ENCODE assay signal across 23 mouse cellular contexts in the genomic region with DNA sequence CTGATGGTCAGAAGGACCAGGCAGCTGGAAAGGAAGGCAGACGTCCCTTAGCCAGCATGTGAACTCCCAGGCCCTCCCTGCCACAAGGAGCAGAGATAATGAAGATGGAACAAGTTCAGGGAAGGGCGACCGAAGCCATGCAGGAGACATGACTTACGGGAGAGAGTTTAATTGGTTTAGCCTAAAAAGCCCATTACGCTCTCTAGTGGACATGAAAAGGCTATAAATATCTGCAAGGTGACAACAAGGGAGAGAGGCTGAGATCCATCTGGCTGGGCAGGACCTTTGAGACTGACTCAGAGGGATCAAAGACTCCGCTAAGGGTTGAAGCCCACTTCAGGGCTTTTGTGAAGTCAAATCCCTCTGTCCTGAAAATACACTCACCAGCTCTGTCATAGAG. TPM values are rescaled to one million over a fixed set of nuclear protein-coding genes. Genes with fewer than 3 reads are reported as not detected.
DNase-seq lines count a peak whose midpoint lies in the region; ATAC-seq and TF ChIP-seq lines count a peak whose summit lies in the region.
"Had no signal": no experiment of that assay in that cellular context is flagged by ENCODE, and none has a peak within 500 bp of the region (broad histone marks: within the 10 kb centered on the region; RNA-seq: fewer than 3 reads in every experiment).

No protein-coding gene starts in this region.

- no peak overlapping the region for H3K9ac ChIP-seq in forebrain, embryonic 11.5 days (ENCODE audit: low read length)
- H3K9ac ChIP-seq in forebrain, embryonic 16.5 days (replicated peaks; ENCODE audit: low read depth, low read length): no peak overlapping the region
- no peak overlapping the region for H3K9ac ChIP-seq in intestine, postnatal 0 days (ENCODE audit: low read depth, low read length)
- no peak overlapping the region for H3K9ac ChIP-seq in intestine, embryonic 15.5 days
- no peak overlapping the region for H3K9ac ChIP-seq in midbrain, embryonic 11.5 days (ENCODE audit: low read length)
- H3K9ac ChIP-seq: embryonic facial prominence, embryonic 12.5 days; heart, embryonic 12.5 days; limb, embryonic 13.5 days; liver, embryonic 13.5 days; lung, embryonic 15.5 days; neural tube, embryonic 12.5 days had no signal

- peak; percentile 33; the same call in 1 of the 2 replicates for TF ChIP-seq CTCF in intestine, postnatal 0 days (IDR thresholded peaks at IDR 0.05; ENCODE audit: low read depth)

- H3K4me2 ChIP-seq in forebrain, embryonic 11.5 days (ENCODE audit: low read depth, low read length, severe bottlenecking): no peak overlapping the region
- H3K4me2 ChIP-seq in forebrain, embryonic 16.5 days (ENCODE audit: low read length): no peak overlapping the region
- no peak overlapping the region for H3K4me2 ChIP-seq in intestine, postnatal 0 days (replicated peaks; ENCODE audit: low read depth)
- H3K4me2 ChIP-seq in intestine, embryonic 15.5 days (replicated peaks): no peak overlapping the region
- no peak overlapping the region for H3K4me2 ChIP-seq in midbrain, embryonic 11.5 days
- H3K4me2 ChIP-seq: embryonic facial prominence, embryonic 12.5 days; heart, embryonic 12.5 days; limb, embryonic 13.5 days; liver, embryonic 13.5 days; lung, embryonic 15.5 days; neural tube, embryonic 12.5 days had no signal

- H3K27ac ChIP-seq in forebrain, embryonic 11.5 days (ENCODE audit: low read depth, low read length): no peak overlapping the region
- H3K27ac ChIP-seq in forebrain, embryonic 16.5 days (ENCODE audit: low read length): no peak overlapping the region
- no peak overlapping the region for H3K27ac ChIP-seq in intestine, postnatal 0 days (ENCODE audit: low read depth, low read length)
- no peak overlapping the region for H3K27ac ChIP-seq in intestine, embryonic 15.5 days
- no peak overlapping the region for H3K27ac ChIP-seq in midbrain, embryonic 11.5 days (ENCODE audit: low read depth, low read length)
- no peak overlapping the region for H3K27ac ChIP-seq in midbrain, embryonic 10.5 days (replicated peaks)
- H3K27ac ChIP-seq: embryonic facial prominence, embryonic 12.5 days; limb, embryonic 13.5 days; liver, embryonic 13.5 days; lung, embryonic 15.5 days; macrophage; neural tube, embryonic 12.5 days had no signal

- 27% methylated on average over 6 of the region's 6 CpGs for WGBS in forebrain, embryonic 11.5 days
- 28% methylated on average over 6 of the region's 6 CpGs for WGBS in forebrain, embryonic 16.5 days
- 46% methylated on average over 6 of the region's 6 CpGs for whole genome bisulfite sequencing in intestine, postnatal 0 days
- 30% methylated on average over 6 of the region's 6 CpGs for WGBS in intestine, embryonic 15.5 days
- WGBS in midbrain, embryonic 11.5 days: 21% methylated on average over 6 of the region's 6 CpGs
- 29% methylated on average over 6 of the region's 6 CpGs for WGBS in midbrain, embryonic 10.5 days

- H3K4me1 ChIP-seq in forebrain, embryonic 11.5 days (replicated peaks; ENCODE audit: control insufficient read depth, insufficient read depth, low read length): no peaks in the 10 kb centered on the region
- no peaks in the 10 kb centered on the region for H3K4me1 ChIP-seq in forebrain, embryonic 16.5 days (replicated peaks; ENCODE audit: control insufficient read depth, insufficient read depth, low read length)
- no peaks in the 10 kb centered on the region for H3K4me1 ChIP-seq in intestine, postnatal 0 days (replicated peaks; ENCODE audit: control insufficient read depth, insufficient read depth, low read length)
- no peaks in the 10 kb centered on the region for H3K4me1 ChIP-seq in intestine, embryonic 15.5 days (replicated peaks)
- no peaks in the 10 kb centered on the region for H3K4me1 ChIP-seq in midbrain, embryonic 11.5 days (ENCODE audit: control insufficient read depth, insufficient read depth, low read length)
- peaks cover 15% of the 10 kb centered on the region for H3K4me1 ChIP-seq in midbrain, embryonic 10.5 days
- H3K4me1 ChIP-seq: embryonic facial prominence, embryonic 12.5 days; limb, embryonic 13.5 days; lung, embryonic 15.5 days had no signal

- no peak overlapping the region for H3K4me3 ChIP-seq in forebrain, embryonic 11.5 days (ENCODE audit: low read depth, low read length)
- no peak overlapping the region for H3K4me3 ChIP-seq in forebrain, embryonic 16.5 days (replicated peaks; ENCODE audit: low read length)
- no peak overlapping the region for H3K4me3 ChIP-seq in intestine, postnatal 0 days (ENCODE audit: low read depth, low read length)
- no peak overlapping the region for H3K4me3 ChIP-seq in intestine, embryonic 15.5 days (replicated peaks)
- no peak overlapping the region for H3K4me3 ChIP-seq in midbrain, embryonic 11.5 days (ENCODE audit: low read depth, low read length)
- H3K4me3 ChIP-seq in midbrain, embryonic 10.5 days: no peak overlapping the region
- H3K4me3 ChIP-seq: embryonic facial prominence, embryonic 12.5 days; erythroblast, embryonic 14.5 days; heart, embryonic 12.5 days; limb, embryonic 13.5 days; liver, embryonic 13.5 days; lung, embryonic 15.5 days; neural tube, embryonic 12.5 days had no signal

- peaks cover 5% of the 10 kb centered on the region; the same call in 1 of the 2 replicates for H3K27me3 ChIP-seq in forebrain, embryonic 11.5 days (ENCODE audit: control insufficient read depth, insufficient read depth, low read length)
- peaks cover 5% of the 10 kb centered on the region; the same call in 1 of the 2 replicates for H3K27me3 ChIP-seq in forebrain, embryonic 16.5 days (replicated peaks; ENCODE audit: control insufficient read depth, insufficient read depth, low read length)
- peaks cover 6% of the 10 kb centered on the region; the same call in 1 of the 2 replicates for H3K27me3 ChIP-seq in intestine, postnatal 0 days (replicated peaks; ENCODE audit: control insufficient read depth, insufficient read depth, low read length)
- no peaks in the 10 kb centered on the region for H3K27me3 ChIP-seq in intestine, embryonic 15.5 days (replicated peaks)
- 0 out of 2 replicates have a peak, but pooled peaks cover 3% of the 10 kb centered on the region for H3K27me3 ChIP-seq in midbrain, embryonic 11.5 days (ENCODE audit: control insufficient read depth, insufficient read depth, low read length)
- H3K27me3 ChIP-seq in midbrain, embryonic 10.5 days (ENCODE audit: low read depth, poor library complexity, severe bottlenecking): peaks cover 55% of the 10 kb centered on the region
- H3K27me3 ChIP-seq: embryonic facial prominence, embryonic 12.5 days; liver, embryonic 13.5 days had no signal

- ATAC-seq in forebrain, embryonic 11.5 days (replicated peaks; ENCODE audit: low FRiP score): no peak
- ATAC-seq in forebrain, embryonic 16.5 days: no peak
- ATAC-seq in intestine, postnatal 0 days: no peak
- ATAC-seq in intestine, embryonic 15.5 days: no peak
- no peak for ATAC-seq in midbrain, embryonic 11.5 days (ENCODE audit: low FRiP score)
- ATAC-seq: forebrain, embryonic 14.5 days; midbrain, embryonic 16.5 days had no signal

- DNase-seq in forebrain, embryonic 11.5 days (ENCODE audit: low spot score): peak; percentile 31
- peak; percentile 82 for DNase-seq in midbrain, embryonic 11.5 days (ENCODE audit: low spot score, missing footprints)
- DNase-seq in midbrain, embryonic 10.5 days (ENCODE audit: low spot score): no peak
- DNase-seq in urinary bladder, adult 2 months (ENCODE audit: low spot score): no peak
- DNase-seq: cerebellum, adult 18-20 months; cerebellum, postnatal 36 days; kidney, adult 9 months; layer of hippocampus, postnatal 36 days; liver, embryonic 13.5 days; spleen, adult 18-20 months; thymus, postnatal 36 days had no signal

- H3K36me3 ChIP-seq in forebrain, embryonic 11.5 days (ENCODE audit: control insufficient read depth, insufficient read depth, low read length): no peaks in the 10 kb centered on the region
- H3K36me3 ChIP-seq in forebrain, embryonic 16.5 days (ENCODE audit: control insufficient read depth, insufficient read depth): no peaks in the 10 kb centered on the region
- no peaks in the 10 kb centered on the region for H3K36me3 ChIP-seq in intestine, postnatal 0 days (ENCODE audit: control insufficient read depth, insufficient read depth)
- H3K36me3 ChIP-seq in intestine, embryonic 15.5 days: no peaks in the 10 kb centered on the region
- no peaks in the 10 kb centered on the region for H3K36me3 ChIP-seq in midbrain, embryonic 11.5 days (ENCODE audit: control insufficient read depth, insufficient read depth, low read length)
- H3K36me3 ChIP-seq in midbrain, embryonic 10.5 days: no peaks in the 10 kb centered on the region
- H3K36me3 ChIP-seq: embryonic facial prominence, embryonic 12.5 days; heart, embryonic 12.5 days; limb, embryonic 13.5 days; liver, embryonic 13.5 days; lung, embryonic 15.5 days; neural tube, embryonic 12.5 days had no signal

- no peaks in the 10 kb centered on the region for H3K9me3 ChIP-seq in forebrain, embryonic 11.5 days (ENCODE audit: control insufficient read depth, low read length)
- H3K9me3 ChIP-seq in forebrain, embryonic 16.5 days (ENCODE audit: control insufficient read depth, low read length): no peaks in the 10 kb centered on the region
- no peaks in the 10 kb centered on the region for H3K9me3 ChIP-seq in intestine, postnatal 0 days (ENCODE audit: control insufficient read depth)
- no peaks in the 10 kb centered on the region for H3K9me3 ChIP-seq in intestine, embryonic 15.5 days
- no peaks in the 10 kb centered on the region for H3K9me3 ChIP-seq in midbrain, embryonic 11.5 days (ENCODE audit: control insufficient read depth, low read length)
- H3K9me3 ChIP-seq in midbrain, embryonic 10.5 days (replicated peaks): no peaks in the 10 kb centered on the region
- H3K9me3 ChIP-seq: embryonic facial prominence, embryonic 12.5 days; heart, embryonic 12.5 days; limb, embryonic 13.5 days; liver, embryonic 13.5 days; lung, embryonic 15.5 days; neural tube, embryonic 12.5 days had no signal

RNA-seq across cellular contexts. Expression of a gene that starts 40.5 kb away (rescaled TPM):
- polyA plus RNA-seq in forebrain, embryonic 11.5 days (2014; fragmentation: Nextera tagmentation; extraction: Ambion mirVana): 0.12 and 0.20 TPM in 2 replicates
- 0.12 and 0.13 TPM in 2 replicates for polyA plus RNA-seq in forebrain, embryonic 16.5 days (2015; fragmentation: Nextera tagmentation; extraction: Ambion mirVana)
- polyA plus RNA-seq in intestine, postnatal 0 days (2015; fragmentation: Nextera tagmentation; extraction: Ambion mirVana): 0.78 and 0.99 TPM in 2 replicates
- 1.6 and 1.9 TPM in 2 replicates for polyA plus RNA-seq in intestine, embryonic 15.5 days (2015; fragmentation: Nextera tagmentation; extraction: Ambion mirVana)
- polyA plus RNA-seq in midbrain, embryonic 11.5 days (2014; fragmentation: Nextera tagmentation; extraction: Ambion mirVana): 0.12 and 0.25 TPM in 2 replicates
- polyA plus RNA-seq in midbrain, embryonic 10.5 days (2016; fragmentation: Nextera tagmentation; extraction: Ambion mirVana): 0.19 and 0.25 TPM in 2 replicates
- polyA plus RNA-seq in urinary bladder, adult 2 months (2012; rRNA removed): 8.7 and 9.1 TPM in 2 replicates
- polyA plus RNA-seq: erythroblast, embryonic 14.5 days; macrophage had no signal

Comparison
In these comparisons a context has a peak if more than half of its experiments do, and no peak if none do; other contexts are left out.
1. DNase-seq: peak in forebrain, embryonic 11.5 days (single experiment) and midbrain, embryonic 11.5 days (single experiment); none in midbrain, embryonic 10.5 days (single experiment) and urinary bladder, adult 2 months (single experiment).